Mouse (Mus musculus) kidney, postnatal 36 days (tissue): ENCODE results near the gene Gmpr.
"Not testable (repeated sequence)": the region's sequence is repeated elsewhere in the genome, so short reads cannot be mapped to it uniquely, and the experiment has no call there.

ENCODE experiments used
- DNase-seq, 2 experiments: peaks; one replicate each; pipeline ENCODE4 v3.0.0; 2021 to 2022; ENCODE audit warnings: mixed read lengths in 2 of 2

Gmpr gene

GRCm38 (mm10) chr13:45507274-45508229 lies at the start of gene Gmpr:
Gmpr (plus strand) TSS chr13:45507444.
- DNase-seq = peak; percentile 90 to 95

GRCm38 (mm10) chr13:45457459-45457858 lies 49.8 kb upstream of the Gmpr start:
- no peak for DNase-seq

DNA sequence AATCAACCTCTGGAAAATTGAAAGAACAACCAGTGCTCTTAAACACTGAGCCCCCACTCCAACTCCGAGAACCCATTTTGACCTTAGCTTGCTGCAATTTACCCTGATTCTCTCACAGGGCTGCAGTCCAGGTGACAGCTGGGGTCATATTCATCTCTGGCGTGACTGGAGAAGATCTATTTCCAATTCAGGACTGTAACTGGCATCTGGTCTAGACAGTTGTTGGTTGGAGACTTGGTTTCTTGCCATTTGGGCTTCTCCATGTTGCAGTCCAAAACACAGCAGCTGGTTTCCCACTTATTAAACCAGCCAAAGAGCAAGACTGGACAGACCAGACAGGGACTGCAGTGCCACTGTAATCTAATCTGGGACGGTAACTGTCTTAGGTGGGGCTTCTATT lies 47.1 kb upstream of the Gmpr start:
- DNase-seq = no peak

- DNase-seq = no peak
Measured at GRCm38 (mm10) chr13:45461370-45461958, 45.8 kb upstream of the Gmpr start.

GRCm38 (mm10) chr13:45465616-45466015 lies 41.6 kb upstream of the Gmpr start:
- DNase-seq = peak; percentile 48 to 60

DNA sequence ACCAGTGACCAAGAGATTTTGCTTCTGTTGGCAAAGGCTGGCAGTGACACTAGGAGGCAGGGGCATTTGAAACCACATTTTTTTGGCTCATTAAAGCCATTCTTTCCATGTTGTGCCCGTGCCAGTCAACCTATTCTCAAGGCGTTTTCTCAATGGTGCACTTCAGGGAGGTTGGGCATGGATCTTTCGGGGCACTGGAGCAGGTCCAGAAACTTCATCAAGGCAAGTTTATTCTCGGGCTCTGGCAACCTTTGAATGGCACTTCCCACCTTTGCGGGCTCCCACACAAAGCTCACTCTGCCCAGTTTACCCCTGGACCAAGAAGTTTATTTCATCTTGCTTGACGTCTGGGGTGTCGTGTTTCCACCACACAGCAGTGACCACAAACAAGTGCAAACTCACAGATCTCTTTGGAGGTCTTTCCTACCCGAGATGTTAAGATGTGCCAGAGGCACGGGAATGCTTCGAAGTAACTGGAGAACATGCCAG lies 41.2 kb upstream of the Gmpr start:
- DNase-seq = peak; percentile 33 to 36

GRCm38 (mm10) chr13:45468751-45469150 lies 38.5 kb upstream of the Gmpr start:
- no peak for DNase-seq

DNA sequence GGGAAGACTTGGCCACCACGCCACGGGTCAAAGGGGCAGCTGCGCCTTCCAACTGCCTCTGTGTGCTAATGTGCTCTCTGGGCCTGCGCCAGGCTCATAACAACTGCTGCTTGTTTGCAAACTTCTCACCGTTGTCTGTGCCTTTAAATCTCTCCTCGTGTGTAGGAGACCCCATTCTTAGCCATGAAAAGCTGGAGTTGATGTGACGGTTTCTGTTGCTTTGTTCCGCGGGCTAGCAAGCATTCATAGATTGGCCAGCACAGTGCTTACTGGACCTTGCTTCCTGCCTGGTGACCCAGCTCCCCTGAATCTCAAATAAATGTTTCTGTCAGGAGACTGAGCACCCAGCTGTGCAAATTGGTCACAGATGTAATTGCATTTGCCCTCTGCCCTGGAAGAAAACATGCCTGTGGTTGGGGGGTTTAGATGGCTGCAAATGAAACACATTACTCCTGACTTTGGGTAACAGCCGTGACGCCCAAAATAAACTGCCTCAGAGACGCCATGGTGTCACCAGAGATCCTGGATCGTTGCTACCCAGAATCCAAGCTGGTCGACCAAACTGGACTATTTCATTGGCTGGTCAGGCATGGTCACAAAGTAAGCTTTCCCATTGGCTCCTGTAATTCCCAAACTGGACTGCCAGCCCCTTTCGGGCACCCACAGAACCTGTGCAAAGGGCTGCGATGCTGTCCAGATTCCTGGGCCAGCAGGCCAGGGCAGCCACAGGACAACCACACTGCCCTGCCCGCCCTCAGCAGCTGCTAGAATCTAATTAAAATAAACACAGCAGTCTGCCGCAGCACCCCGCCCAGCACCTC lies 37.6 kb upstream of the Gmpr start:
- peak; percentile 76 to 85 for DNase-seq

- no peak for DNase-seq
Measured at GRCm38 (mm10) chr13:45473311-45473710, 33.9 kb upstream of the Gmpr start.

DNA sequence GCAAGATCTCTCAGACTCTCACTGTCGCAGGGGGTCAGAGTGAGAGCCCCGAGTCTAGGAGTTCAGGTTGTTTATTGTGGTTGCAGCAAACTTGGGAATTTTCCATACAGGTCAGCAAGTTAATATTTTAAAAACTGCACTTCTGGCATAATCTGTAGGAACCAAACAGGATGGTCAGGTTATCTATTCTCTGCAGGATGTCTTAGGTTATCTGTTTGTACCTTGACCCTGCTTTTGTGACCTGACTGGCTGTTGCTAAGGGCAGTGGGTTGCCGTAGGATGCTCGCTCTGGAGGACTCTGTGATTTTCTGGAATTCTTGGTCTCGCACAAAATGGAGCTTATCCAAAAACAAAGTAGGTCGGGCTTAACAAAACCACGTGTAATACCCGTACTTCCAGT lies 31.9 kb upstream of the Gmpr start:
- DNase-seq = no peak

GRCm38 (mm10) chr13:45477183-45477582 lies 30.1 kb upstream of the Gmpr start:
- DNase-seq = peak; percentile 63 to 81

- no peak for DNase-seq
Measured at GRCm38 (mm10) chr13:45479951-45480350, 27.3 kb upstream of the Gmpr start.

GRCm38 (mm10) chr13:45483215-45483614 lies 24.0 kb upstream of the Gmpr start:
- peak; percentile 39 to 64 for DNase-seq

DNA sequence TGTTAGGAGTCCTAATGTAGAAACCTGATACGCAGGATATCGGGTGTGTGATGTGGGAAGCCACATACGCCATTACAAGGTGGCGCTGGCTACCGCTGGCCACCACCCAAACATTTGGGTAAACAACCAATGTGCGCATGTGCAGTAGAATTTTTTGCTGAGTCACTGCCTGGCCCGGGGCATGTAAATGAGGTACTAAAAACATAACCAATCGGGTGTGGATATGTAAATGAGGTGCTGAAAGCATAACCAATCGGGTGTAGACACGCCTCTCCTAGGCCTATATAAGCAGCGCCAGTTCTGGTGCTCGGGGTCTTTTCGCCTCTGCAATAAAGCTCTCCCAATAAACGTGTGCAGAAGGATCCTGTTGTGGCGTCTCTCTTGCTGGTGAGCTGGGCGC lies 23.3 kb upstream of the Gmpr start:
- DNase-seq = not testable (repeated sequence)

- DNase-seq = peak; percentile 89
Measured at GRCm38 (mm10) chr13:45485602-45486001, 21.6 kb upstream of the Gmpr start.

GRCm38 (mm10) chr13:45486598-45486997 lies 20.6 kb upstream of the Gmpr start:
- peak; percentile 93 to 94 for DNase-seq

- DNase-seq = peak in 1 of 2 experiments; percentile 34
Measured at GRCm38 (mm10) chr13:45491991-45492732, 15.1 kb upstream of the Gmpr start.

- peak in 1 of 2 experiments; percentile 31 for DNase-seq
Measured at GRCm38 (mm10) chr13:45493846-45494245, 13.4 kb upstream of the Gmpr start.

- no peak for DNase-seq
Measured at GRCm38 (mm10) chr13:45498623-45499022, 8.6 kb upstream of the Gmpr start.

GRCm38 (mm10) chr13:45499391-45499790 lies 7.9 kb upstream of the Gmpr start:
- DNase-seq = no peak

DNA sequence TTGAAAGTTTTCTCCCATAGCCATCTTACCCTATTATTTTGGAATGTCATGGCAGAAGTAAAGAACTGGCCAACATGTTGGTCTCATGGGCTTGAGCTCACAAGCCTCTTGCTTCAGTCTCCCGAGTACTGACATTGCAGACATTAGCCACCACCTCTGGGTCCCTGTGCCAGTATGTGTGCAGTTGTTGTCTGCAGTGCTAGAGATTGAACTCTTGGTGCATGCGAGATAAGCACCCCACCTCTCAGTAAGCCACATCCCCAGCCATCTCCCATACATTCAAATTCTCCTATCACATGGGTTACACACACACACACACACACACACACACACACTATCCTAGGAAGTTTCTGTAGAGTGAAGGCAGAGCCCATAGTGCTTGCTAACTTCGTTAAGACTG lies 7.3 kb upstream of the Gmpr start:
- DNase-seq = no peak

DNA sequence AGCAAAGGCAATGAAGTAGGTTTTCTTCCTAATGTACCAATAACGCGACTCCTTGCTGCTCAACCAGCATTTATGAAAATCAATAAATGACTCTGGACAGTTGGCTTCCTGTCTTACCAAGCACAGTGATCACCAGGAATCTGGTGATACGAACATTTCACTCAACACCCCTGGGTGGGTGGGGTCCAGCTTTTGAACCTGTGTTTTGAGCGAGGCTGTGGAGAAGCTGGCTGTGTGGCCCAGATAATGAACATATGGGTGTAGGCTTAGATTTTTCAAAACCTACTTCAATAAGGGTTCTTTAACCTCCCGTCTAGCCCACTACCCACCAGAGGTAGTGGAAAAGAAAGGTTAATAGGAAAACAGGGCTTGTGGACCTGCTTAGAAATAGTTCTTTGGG lies 4.5 kb upstream of the Gmpr start:
- no peak for DNase-seq
